Mouse (Mus musculus) MEL (cell line): ENCODE measurements around the gene Folr1. TPM values are rescaled to one million over a fixed set of nuclear protein-coding genes. Genes with fewer than 3 reads are reported as not detected.

Experiments used
- DNase-seq: peaks from one replicate; pipeline ENCODE4 v3.0.0; 2011; ENCODE audit warnings: low read depth, low spot score
- H3K27ac ChIP-seq: 2 replicates; pipeline ENCODE4 v1.5.1; 2012; ENCODE audit warnings: low read depth, mild to moderate bottlenecking, control low read depth, low read length, moderate library complexity; ENCODE audit not compliant: control insufficient read depth
- H3K27me3 ChIP-seq, 2 experiments: fragments of 150-350 bp in 1 of 2; sonication (generic) in 1 of 2; 2 replicates each; pipeline ENCODE4 v1.6.1; 2012; ENCODE audit warnings: low read length in 2 of 2, mild to moderate bottlenecking in 2 of 2, improper control_type of control experiment in 1 of 2, moderate library complexity in 1 of 2; ENCODE audit not compliant: insufficient read depth in 2 of 2, control insufficient read depth in 1 of 2
- H3K36me3 ChIP-seq, 2 experiments: 2 replicates each; pipeline ENCODE4 v1.6.1; 2012 to 2014; ENCODE audit warnings: low read length in 2 of 2, improper control_type of control experiment in 1 of 2, inconsistent platforms in 1 of 2, mild to moderate bottlenecking in 1 of 2; ENCODE audit not compliant: insufficient read depth in 2 of 2, control insufficient read depth in 1 of 2
- H3K4me1 ChIP-seq, 2 experiments: fragments of 150-350 bp in 1 of 2; sonication (generic) in 1 of 2; 2 replicates each; pipeline ENCODE4 v1.6.1; 2012; ENCODE audit warnings: low read length in 2 of 2, improper control_type of control experiment in 1 of 2, mild to moderate bottlenecking in 1 of 2; ENCODE audit not compliant: insufficient read depth in 2 of 2, control insufficient read depth in 1 of 2
- H3K4me3 ChIP-seq, 2 experiments: fragments of 150-350 bp in 1 of 2; sonication (generic) in 1 of 2; 2 replicates each; pipeline ENCODE4 v1.5.1; 2012; ENCODE audit warnings: low read depth in 2 of 2, low read length in 2 of 2, mild to moderate bottlenecking in 2 of 2, moderate library complexity in 2 of 2, control low read depth in 1 of 2, improper control_type of control experiment in 1 of 2; ENCODE audit not compliant: control insufficient read depth in 1 of 2, insufficient read depth in 1 of 2
- H3K79me2 ChIP-seq: 2 replicates; pipeline ENCODE4 v1.6.1; 2012; ENCODE audit warnings: mild to moderate bottlenecking, low read length, moderate library complexity; ENCODE audit not compliant: control insufficient read depth, poor library complexity, insufficient read depth
- H3K9ac ChIP-seq: 2 replicates; pipeline ENCODE4 v1.6.1; 2012; ENCODE audit warnings: low read depth, mild to moderate bottlenecking, control low read depth, low read length, moderate library complexity; ENCODE audit not compliant: control insufficient read depth, poor library complexity, severe bottlenecking
- H3K9me3 ChIP-seq: fragments of 150-350 bp; sonication (generic); replicated peaks from 2 replicates; pipeline ENCODE4 v1.6.1; 2012; ENCODE audit warnings: mild to moderate bottlenecking, low read length, improper control_type of control experiment, moderate library complexity; ENCODE audit not compliant: insufficient read depth
- BHLHE40 ChIP-seq: IDR thresholded peaks from 2 replicates; pipeline ENCODE4 v1.6.1; 2012; ENCODE audit warnings: low read depth, mild to moderate bottlenecking, inconsistent platforms, low read length, improper control_type of control experiment, borderline replicate concordance
- EP300 ChIP-seq, 2 experiments: IDR thresholded peaks; 2 replicates each; pipeline ENCODE4 v1.6.1; 2011; ENCODE audit warnings: improper control_type of control experiment in 2 of 2, low read length in 2 of 2, low read depth in 1 of 2, mild to moderate bottlenecking in 1 of 2
- GATA1 ChIP-seq: IDR thresholded peaks from 2 replicates; pipeline ENCODE4 v1.6.1; 2011; ENCODE audit warnings: low read depth, low read length, improper control_type of control experiment
- HCFC1 ChIP-seq: IDR thresholded peaks from 2 replicates; pipeline ENCODE4 v1.6.1; 2012; ENCODE audit warnings: low read depth, mild to moderate bottlenecking, inconsistent platforms, low read length, improper control_type of control experiment, moderate library complexity
- MAFK ChIP-seq: IDR thresholded peaks from 2 replicates; pipeline ENCODE4 v1.6.1; 2011; ENCODE audit warnings: low read depth, mild to moderate bottlenecking, low read length, improper control_type of control experiment, borderline replicate concordance
- MAX ChIP-seq: IDR thresholded peaks from 2 replicates; pipeline ENCODE4 v1.6.1; 2011; ENCODE audit warnings: low read length, improper control_type of control experiment
- MXI1 ChIP-seq: IDR thresholded peaks from 2 replicates; pipeline ENCODE4 v1.6.1; 2011; ENCODE audit warnings: mild to moderate bottlenecking, low read depth, low read length, improper control_type of control experiment
- NELFE ChIP-seq: IDR thresholded peaks from 2 replicates; pipeline ENCODE4 v1.6.1; 2011; ENCODE audit warnings: low read depth, low read length, improper control_type of control experiment
- NRF1 ChIP-seq: IDR thresholded peaks from 2 replicates; pipeline ENCODE4 v1.6.1; 2014; ENCODE audit warnings: low read depth, mild to moderate bottlenecking, inconsistent platforms, low read length, improper control_type of control experiment, moderate library complexity; ENCODE audit not compliant: poor library complexity, insufficient read depth, severe bottlenecking
- POLR2AphosphoS5 ChIP-seq: IDR thresholded peaks from 2 replicates; pipeline ENCODE4 v1.6.1; 2012; ENCODE audit warnings: low read depth, borderline replicate concordance, mild to moderate bottlenecking, inconsistent platforms, low read length, moderate library complexity, mixed read lengths
- RCOR1 ChIP-seq: IDR thresholded peaks from 2 replicates; pipeline ENCODE4 v1.6.1; 2012; ENCODE audit warnings: low read depth, mild to moderate bottlenecking, inconsistent platforms, low read length, improper control_type of control experiment
- TBP ChIP-seq: IDR thresholded peaks from 2 replicates; pipeline ENCODE4 v1.8.0; 2011; ENCODE audit warnings: low read depth, low read length, improper control_type of control experiment
- TCF12 ChIP-seq: IDR thresholded peaks from 2 replicates; pipeline ENCODE4 v1.6.1; 2014; ENCODE audit warnings: low read depth, mild to moderate bottlenecking, inconsistent platforms, low read length, improper control_type of control experiment, moderate library complexity
- USF1 ChIP-seq: IDR thresholded peaks from 2 replicates; pipeline ENCODE4 v1.6.1; 2014; ENCODE audit warnings: low read depth, mild to moderate bottlenecking, inconsistent platforms, low read length, improper control_type of control experiment, moderate library complexity
- polyA plus RNA-seq, 2 experiments: library from polyadenylated mRNA; stranded (reverse) in 1 of 2; unstranded in 1 of 2; fragments of >175 nt in 1 of 2; fragments of >200 nt in 1 of 2; gene quantifications; 2 replicates each; pipeline versions ENCODE4 v1.2.1 to v1.2.4; 2012; ENCODE audit warnings: low replicate concordance in 2 of 2, low read depth in 1 of 2; ENCODE audit not compliant: insufficient read length in 2 of 2, insufficient read depth in 1 of 2, missing spikeins in 1 of 2
- total RNA-seq: library from RNA; depleted of rRNA; stranded (reverse); fragments of 300-350 nt; gene quantifications from 2 replicates; pipeline ENCODE4 v1.2.3, GENCODE M21; 2012

Folr1 gene
- total and polyA plus RNA-seq, 3 experiments, result 0.07 to 0.12 TPM; not detected in 1

DNA sequence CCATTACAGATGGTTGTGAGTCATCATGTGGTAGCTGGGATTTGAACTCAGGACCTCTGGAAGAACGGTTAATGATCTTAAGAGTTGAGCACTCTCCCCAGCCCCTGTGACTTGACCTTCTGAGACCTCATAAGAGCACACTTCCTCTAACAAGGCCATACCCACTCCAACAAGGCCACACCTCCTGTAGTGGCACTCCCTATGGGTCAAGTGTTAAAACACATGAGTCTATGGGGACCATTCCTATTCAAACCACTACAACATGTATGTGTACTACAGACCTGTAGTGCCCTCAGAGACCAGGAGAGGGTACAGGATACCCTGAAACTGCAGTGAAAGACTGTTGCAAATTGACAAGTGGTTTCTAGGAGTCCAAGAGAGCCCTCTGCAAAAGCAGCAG lies 22.7 kb downstream of the Folr1 start:
- Histone ChIP-seq H3K9me3 (no peaks in the 10 kb centered on the region), H3K36me3 (no peaks in the 10 kb centered on the region), H3K4me3 (no peak overlapping the region), H3K79me2 (no peaks in the 10 kb centered on the region), H3K9ac (no peak overlapping the region), H3K27ac (no peak overlapping the region), H3K27me3 (no peaks in the 10 kb centered on the region), H3K4me1 (no peaks in the 10 kb centered on the region)
- DNase-seq, result no peak
- TF ChIP-seq RCOR1 (no peak), TCF12 (no peak), GATA1 (no peak), MAX (no peak), NRF1 (no peak), BHLHE40 (no peak), HCFC1 (no peak), TBP (no peak), MAFK (no peak), EP300 (IDR thresholded peaks at IDR 0.05; ENCODE audit: low read depth in 1 of 2, low read length in 2 of 2) (no peak)

DNA sequence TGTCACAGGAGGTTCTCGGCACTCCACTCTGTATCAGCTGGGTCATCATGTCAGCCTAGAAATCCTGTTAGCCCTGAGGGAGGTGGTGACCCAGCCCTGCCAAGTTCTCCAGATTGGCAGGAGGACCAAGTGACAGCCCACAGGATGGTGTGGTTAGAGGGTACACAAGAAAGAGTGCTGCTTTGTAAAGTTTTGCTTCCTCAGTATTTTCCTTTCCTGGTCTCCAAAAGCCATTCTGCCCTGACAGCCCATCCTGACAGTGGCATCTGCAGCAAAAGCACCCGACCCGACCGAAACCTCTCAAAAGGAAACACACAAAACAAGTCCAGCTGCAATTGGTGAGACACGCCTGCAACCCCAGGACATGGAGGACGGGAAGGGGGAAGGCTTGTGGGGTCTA lies 26.4 kb downstream of the Folr1 start:
- no peak for DNase-seq
- no peaks in the 10 kb centered on the region for H3K27me3 ChIP-seq
- H3K9ac ChIP-seq, result no peak overlapping the region
- no peaks in the 10 kb centered on the region for H3K36me3 ChIP-seq
- no peak overlapping the region for H3K27ac ChIP-seq
- H3K79me2 ChIP-seq, result no peaks in the 10 kb centered on the region
- TF ChIP-seq MXI1 (no peak), USF1 (no peak), NELFE (no peak), POLR2AphosphoS5 (no peak)
- TF ChIP-seq, all 39 proteins: peak for 0
- Histone ChIP-seq H3K4me3 (no peak overlapping the region), H3K9me3 (no peaks in the 10 kb centered on the region), H3K4me1 (no peaks in the 10 kb centered on the region)
